Mouse (Mus musculus) limb, embryonic 14.5 days (tissue): ENCODE measurements around the gene Btbd2. TPM values are rescaled to one million over a fixed set of nuclear protein-coding genes. Genes with fewer than 3 reads are reported as not detected.
A peak's percentile ranks its signal among the peaks of the same experiment; 100 is the strongest.

Experiments used
- ATAC-seq: fragments of 200-750 bp; cut with Nextera tagmentation; 2 replicates; pipeline ENCODE4 v1.8.0; 2017; ENCODE audit warnings: low read depth, moderate number of reproducible peaks, moderate TSS enrichment; ENCODE audit not compliant: low FRiP score
- DNase-seq: peaks from one replicate; pipeline ENCODE4 v3.0.0-alpha.2; 2015; ENCODE audit warnings: low spot score
- H3K27ac ChIP-seq: fragments of 300-500 bp; sonication (generic); replicated peaks from 2 replicates; pipeline ENCODE4 v1.5.1; 2014; ENCODE audit warnings: low read depth, mild to moderate bottlenecking, low read length, moderate library complexity, mixed read lengths
- H3K27me3 ChIP-seq: fragments of 300-500 bp; sonication (generic); 2 replicates; pipeline ENCODE4 v1.6.1; 2014; ENCODE audit warnings: low read length, mixed read lengths; ENCODE audit not compliant: control insufficient read depth, insufficient read depth
- H3K36me3 ChIP-seq: fragments of 300-500 bp; sonication (generic); 2 replicates; pipeline ENCODE4 v1.6.1; 2014; ENCODE audit warnings: mild to moderate bottlenecking, low read length, moderate library complexity, mixed read lengths; ENCODE audit not compliant: control insufficient read depth, insufficient read depth
- H3K4me1 ChIP-seq: fragments of 300-500 bp; sonication (generic); 2 replicates; pipeline ENCODE4 v1.6.1; 2014; ENCODE audit warnings: antibody characterized with exemption, low read length, mixed read lengths; ENCODE audit not compliant: control insufficient read depth, insufficient read depth
- H3K4me2 ChIP-seq: fragments of 300-500 bp; sonication (generic); replicated peaks from 2 replicates; pipeline ENCODE4 v1.6.1; 2014; ENCODE audit warnings: low read depth, mild to moderate bottlenecking, low read length, moderate library complexity; ENCODE audit not compliant: severe bottlenecking
- H3K4me3 ChIP-seq: fragments of 300-500 bp; sonication (generic); replicated peaks from 2 replicates; pipeline ENCODE4 v1.5.1; 2014; ENCODE audit warnings: low read length
- H3K9ac ChIP-seq: fragments of 300-500 bp; sonication (generic); 2 replicates; pipeline ENCODE4 v1.6.1; 2014; ENCODE audit warnings: mild to moderate bottlenecking, low read depth, low read length, moderate library complexity; ENCODE audit not compliant: severe bottlenecking
- H3K9me3 ChIP-seq: fragments of 300-500 bp; sonication (generic); 2 replicates; pipeline ENCODE4 v1.6.1; 2016; ENCODE audit warnings: low read length; ENCODE audit not compliant: control insufficient read depth
- POLR2A ChIP-seq: fragments of 200-500 bp; IDR thresholded peaks from 2 replicates; pipeline ENCODE4 v1.8.0; 2012; ENCODE audit warnings: inconsistent platforms, mild to moderate bottlenecking, moderate library complexity, borderline replicate concordance; ENCODE audit not compliant: insufficient read depth, insufficient read length; ENCODE audit errors: extremely low read depth
- WGBS: fragments of 180-500 bp; shearing (Covaris S2); extraction: QIAGEN DNeasy Blood & Tissue Kit; methylation state at CpG from one replicate; pipeline ENCODE4 v1.1.7; 2014; 5-methylcytosine and 5-hydroxymethylcytosine counted together
- polyA plus RNA-seq, 2 experiments: library from polyadenylated mRNA; depleted of rRNA in 1 of 2; stranded (reverse) in 1 of 2; unstranded in 1 of 2; fragments of >200 nt; fragmentation: Nextera tagmentation in 1 of 2; extraction: Ambion mirVana in 1 of 2; gene quantifications; 2 replicates each; pipeline versions ENCODE4 v1.2.1 to v1.2.3; 2012 to 2014

The Btbd2 gene
- polyA plus RNA-seq (2012; rRNA removed) (87.8 and 122 TPM in 2 replicates), polyA plus RNA-seq (2014; fragmentation: Nextera tagmentation; extraction: Ambion mirVana) (78.0 and 89.1 TPM in 2 replicates)

DNA sequence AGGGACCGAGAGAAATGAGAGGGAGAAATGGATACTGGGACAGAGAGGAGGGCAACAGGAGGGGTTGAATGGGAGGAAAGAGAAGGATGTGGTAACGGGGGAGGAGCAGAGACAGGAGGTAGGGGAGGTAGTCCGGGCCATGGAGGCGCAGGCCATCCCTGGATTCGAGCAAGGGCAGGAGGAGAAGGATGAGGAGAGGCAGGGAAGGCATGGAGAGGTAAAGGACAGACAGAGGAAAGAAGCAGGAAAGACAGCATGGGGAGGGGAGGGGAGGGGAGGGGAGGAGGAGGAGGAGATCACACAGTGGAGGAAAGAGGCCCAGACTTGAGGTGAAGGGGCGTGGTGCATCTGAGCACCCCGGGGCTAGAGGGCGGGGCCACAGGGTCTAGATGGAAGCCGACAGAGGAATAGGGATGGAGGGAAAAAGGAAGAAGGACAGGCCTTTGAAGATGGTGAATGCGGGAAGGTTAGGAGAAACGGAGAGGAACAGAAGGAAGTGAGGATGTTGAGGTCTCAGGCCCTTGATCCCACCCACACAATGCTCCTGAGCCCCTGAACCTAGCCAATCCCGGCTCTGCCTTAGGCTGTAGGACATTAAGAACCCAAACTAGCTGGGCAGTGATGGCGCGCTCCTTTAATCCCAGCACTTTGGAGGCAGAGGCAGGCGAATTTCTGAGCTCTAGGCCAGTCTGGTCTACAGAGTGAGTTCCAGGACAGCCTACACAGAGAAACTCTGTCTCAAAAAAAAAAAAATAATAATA is at the start of gene Btbd2:
Gene Btbd2, minus strand, starts transcription at position 209 of the 761 bp plus-strand sequence.
- 18% methylated on average over 15 of the region's 15 CpGs for WGBS
- Histone ChIP-seq H3K4me3 (peak within 1 kb of the TSS; percentile 93), H3K9me3 (no peaks in the 10 kb centered on the region), H3K36me3 (0 out of 2 replicates have a peak, but pooled peaks cover 11% of the 10 kb centered on the region), H3K9ac (peak within 1 kb of the TSS; percentile 90), H3K27ac (peak within 1 kb of the TSS; percentile 77), H3K4me2 (peak within 1 kb of the TSS; percentile 88), H3K4me1 (peaks cover 22% of the 10 kb centered on the region), H3K27me3 (no peaks in the 10 kb centered on the region)
- no peak for DNase-seq
- no peak for ATAC-seq
- TF ChIP-seq POLR2A: no peak

DNA sequence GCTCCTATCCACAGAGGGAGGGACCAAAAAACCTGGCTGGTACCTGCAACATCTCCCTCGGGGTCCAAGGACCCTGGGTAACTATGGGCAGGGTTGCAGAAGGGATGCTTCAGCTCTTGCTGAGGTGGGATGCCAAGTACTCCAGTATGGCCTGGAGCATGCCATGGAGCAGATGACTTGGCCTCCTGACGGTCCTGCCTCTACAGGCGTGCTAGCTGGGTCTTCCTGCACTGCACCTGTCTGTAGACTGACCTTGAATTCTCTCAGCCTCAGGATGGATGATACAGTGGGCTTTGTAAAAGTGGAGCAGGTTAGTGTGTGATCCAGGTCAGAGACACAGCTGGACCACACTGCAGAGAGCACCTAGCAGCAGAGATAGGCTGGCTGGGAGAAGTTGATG is 48.6 kb upstream of the Btbd2 start:
- 60% methylated on average over 3 of the region's 3 CpGs for WGBS
- Histone ChIP-seq H3K4me2 (no peak overlapping the region), H3K9ac (no peak overlapping the region), H3K9me3 (no peaks in the 10 kb centered on the region), H3K27ac (no peak overlapping the region), H3K4me1 (peaks cover 19% of the 10 kb centered on the region), H3K27me3 (no peaks in the 10 kb centered on the region), H3K36me3 (peaks cover 50% of the 10 kb centered on the region), H3K4me3 (no peak overlapping the region)
- DNase-seq (no peak), ATAC-seq (no peak)
- TF ChIP-seq POLR2A: no peak

DNA sequence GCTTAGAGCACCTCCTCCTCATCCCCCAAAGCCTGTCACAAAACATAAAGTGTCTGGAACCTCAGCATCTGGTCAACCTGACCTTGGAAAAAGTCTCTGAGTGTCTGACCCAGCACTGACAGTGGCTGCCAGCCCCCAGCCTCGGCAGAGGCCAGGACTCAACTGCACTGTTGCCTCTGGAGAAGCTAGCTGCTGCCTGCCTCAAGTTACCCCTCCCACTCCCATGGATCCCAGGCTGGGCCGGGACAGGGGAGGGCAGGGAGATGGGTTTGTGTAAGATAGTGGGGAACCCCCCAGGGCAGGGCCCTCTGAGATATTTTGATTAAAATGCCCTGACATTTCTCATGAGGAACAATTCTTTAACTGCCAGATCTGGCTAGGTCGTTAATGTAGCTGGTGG is 48.2 kb upstream of the Btbd2 start:
- Histone ChIP-seq H3K36me3 (peaks cover 45% of the 10 kb centered on the region), H3K4me3 (no peak overlapping the region), H3K27ac (no peak overlapping the region), H3K27me3 (no peaks in the 10 kb centered on the region), H3K4me1 (peaks cover 21% of the 10 kb centered on the region), H3K9me3 (no peaks in the 10 kb centered on the region), H3K9ac (no peak overlapping the region), H3K4me2 (no peak overlapping the region)
- TF ChIP-seq POLR2A: no peak
- ATAC-seq (no peak), DNase-seq (no peak)
- WGBS: 48% methylated on average over 3 of the region's 3 CpGs

DNA sequence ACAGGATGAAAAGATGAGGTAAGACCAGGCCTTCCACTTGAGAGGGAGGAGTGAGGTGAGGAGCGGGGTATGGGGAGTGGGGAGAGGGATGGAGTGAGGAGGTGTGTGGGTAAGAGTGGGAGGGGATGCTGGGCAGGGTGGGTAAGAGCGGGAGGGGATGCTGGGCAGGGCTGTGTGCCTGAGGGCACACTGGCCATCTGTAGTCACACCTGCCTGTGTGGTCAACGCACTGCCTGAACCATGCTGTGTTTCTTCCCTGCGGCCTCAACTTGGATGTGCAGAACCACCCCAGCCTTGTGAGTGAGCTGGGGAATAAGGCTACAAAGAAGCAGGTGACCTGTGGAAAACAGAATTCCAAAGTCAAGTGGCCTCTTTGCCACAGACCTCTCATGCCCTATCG is 47.5 kb upstream of the Btbd2 start:
- ATAC-seq: no peak
- no peak for DNase-seq
- no peak overlapping the region for H3K4me2 ChIP-seq
- whole genome bisulfite sequencing: 70% methylated on average over 5 of the region's 5 CpGs
- H3K4me1 ChIP-seq: peaks cover 21% of the 10 kb centered on the region
- TF ChIP-seq POLR2A: no peak
- no peak overlapping the region for H3K4me3 ChIP-seq
- H3K27ac ChIP-seq: no peak overlapping the region
- H3K36me3 ChIP-seq: peaks cover 39% of the 10 kb centered on the region
- no peaks in the 10 kb centered on the region for H3K27me3 ChIP-seq
- no peak overlapping the region for H3K9ac ChIP-seq
- no peaks in the 10 kb centered on the region for H3K9me3 ChIP-seq

DNA sequence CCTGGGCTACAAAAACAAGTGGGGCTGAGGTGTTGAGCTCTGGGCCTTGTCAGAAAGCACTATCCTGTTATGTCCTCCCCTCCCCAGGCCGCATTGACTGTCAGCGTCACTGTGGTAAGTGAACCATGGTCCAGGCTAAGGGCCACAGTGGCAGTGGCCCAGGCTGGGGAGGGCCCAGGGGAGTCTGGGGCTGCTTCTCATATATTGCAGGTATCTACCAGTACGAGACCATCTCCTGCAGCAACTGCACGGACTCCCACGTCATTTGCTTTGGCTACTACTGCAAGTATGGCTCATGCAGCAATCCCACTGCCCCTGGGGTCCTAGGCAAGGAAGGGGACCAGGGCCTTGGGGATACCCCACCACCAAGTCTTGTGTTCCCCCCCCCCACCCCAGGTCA is 46.8 kb upstream of the Btbd2 start:
- Histone ChIP-seq H3K9ac (peak overlapping the region; percentile 4; the same call in 1 of the 2 replicates), H3K4me3 (peak overlapping the region; percentile 64; the same call in 1 of the 2 replicates), H3K9me3 (no peaks in the 10 kb centered on the region), H3K4me1 (peaks cover 21% of the 10 kb centered on the region), H3K27me3 (no peaks in the 10 kb centered on the region), H3K4me2 (peak overlapping the region; percentile 77), H3K36me3 (peaks cover 37% of the 10 kb centered on the region), H3K27ac (no peak overlapping the region)
- no peak for TF ChIP-seq POLR2A
- no peak for ATAC-seq
- 78% methylated on average over 5 of the region's 5 CpGs for WGBS
- DNase-seq: no peak
